Mouse (Mus musculus) CH12.LX (cell line): ENCODE measurements around the gene Pmepa1. TPM values are rescaled to one million over a fixed set of nuclear protein-coding genes. Genes with fewer than 3 reads are reported as not detected.

ENCODE experiments used
- DNase-seq: peaks from one replicate; pipeline ENCODE4 v3.0.0-alpha.2; 2013; ENCODE audit errors: extremely low read depth
- H3K27ac ChIP-seq: 2 replicates; pipeline ENCODE4 v1.5.1; 2012; ENCODE audit warnings: low read depth, mild to moderate bottlenecking, control low read depth, moderate library complexity; ENCODE audit not compliant: insufficient read depth
- H3K27me3 ChIP-seq: replicated peaks from 2 replicates; pipeline ENCODE3; 2012; ENCODE audit warnings: inconsistent platforms
- H3K36me3 ChIP-seq, 2 experiments: replicated peaks in 1 of 2; 2 replicates each; pipeline versions ENCODE3 to v1.6.1; 2012; ENCODE audit warnings: inconsistent platforms in 1 of 2, low read length in 1 of 2, mild to moderate bottlenecking in 1 of 2, mixed read lengths in 1 of 2, moderate library complexity in 1 of 2; ENCODE audit not compliant: control insufficient read depth in 1 of 2, insufficient read depth in 1 of 2
- H3K4me1 ChIP-seq, 2 experiments: 2 replicates each; pipeline ENCODE4 v1.6.1; 2012; ENCODE audit warnings: inconsistent platforms in 1 of 2, moderate library complexity in 1 of 2; ENCODE audit not compliant: insufficient read depth in 2 of 2, control insufficient read depth in 1 of 2
- H3K4me2 ChIP-seq: 2 replicates; pipeline ENCODE4 v1.6.1; 2012; ENCODE audit warnings: low read depth, mild to moderate bottlenecking, control low read depth; ENCODE audit not compliant: poor library complexity, insufficient read depth, severe bottlenecking
- H3K4me3 ChIP-seq, 3 experiments: fragments of 150-350 bp in 1 of 3; sonication (generic) in 1 of 3; replicated peaks in 1 of 3; 2 replicates each; pipeline versions ENCODE3 to v1.5.1; 2011 to 2012; ENCODE audit warnings: low read depth in 2 of 3, low read length in 2 of 3, mild to moderate bottlenecking in 2 of 3, moderate library complexity in 2 of 3, control low read depth in 1 of 3, improper control_type of control experiment in 1 of 3, inconsistent platforms in 1 of 3, mixed read lengths in 1 of 3; ENCODE audit not compliant: poor library complexity in 1 of 3
- H3K79me2 ChIP-seq: replicated peaks from 2 replicates; pipeline ENCODE4 v1.6.1; 2012; ENCODE audit warnings: mild to moderate bottlenecking, moderate library complexity; ENCODE audit not compliant: control insufficient read depth, poor library complexity, insufficient read depth, severe bottlenecking; ENCODE audit errors: extremely low read depth
- H3K9ac ChIP-seq: 2 replicates; pipeline ENCODE4 v1.6.1; 2012; ENCODE audit warnings: low read depth, mild to moderate bottlenecking, control low read depth, moderate library complexity; ENCODE audit not compliant: insufficient read depth
- H3K9me3 ChIP-seq: replicated peaks from 2 replicates; pipeline ENCODE3; 2012; ENCODE audit warnings: low read length, inconsistent platforms, mixed read lengths
- CHD1 ChIP-seq: IDR thresholded peaks from 2 replicates; pipeline ENCODE4 v1.6.1; 2012; ENCODE audit warnings: low read depth, low read length, improper control_type of control experiment, inconsistent platforms
- CTCF ChIP-seq, 2 experiments: IDR thresholded peaks in 1 of 2; conservative IDR thresholded peaks in 1 of 2; 2 replicates each; pipeline ENCODE4 v1.5.1; 2011 to 2012; ENCODE audit warnings: low read depth in 2 of 2, low read length in 2 of 2, improper control_type of control experiment in 1 of 2, inconsistent platforms in 1 of 2, mild to moderate bottlenecking in 1 of 2, moderate library complexity in 1 of 2
- ELF1 ChIP-seq: IDR thresholded peaks from 2 replicates; pipeline ENCODE4 v1.6.1; 2014; ENCODE audit warnings: low read depth, mild to moderate bottlenecking, inconsistent platforms, low read length, improper control_type of control experiment
- EP300 ChIP-seq: IDR thresholded peaks from 2 replicates; pipeline ENCODE4 v1.6.1; 2011; ENCODE audit warnings: low read length, improper control_type of control experiment
- ETS1 ChIP-seq: conservative IDR thresholded peaks from 2 replicates; pipeline ENCODE4 v1.6.1; 2012; ENCODE audit warnings: low read depth, mild to moderate bottlenecking, inconsistent platforms, low read length, improper control_type of control experiment, moderate library complexity
- GABPA ChIP-seq: IDR thresholded peaks from 2 replicates; pipeline ENCODE4 v1.6.1; 2012; ENCODE audit warnings: low read depth, low read length, improper control_type of control experiment, inconsistent platforms; ENCODE audit not compliant: insufficient replicate concordance
- HCFC1 ChIP-seq: IDR thresholded peaks from 2 replicates; pipeline ENCODE4 v1.6.1; 2012; ENCODE audit warnings: low read depth, mild to moderate bottlenecking, inconsistent platforms, low read length, improper control_type of control experiment
- KAT2A ChIP-seq: IDR thresholded peaks from 2 replicates; pipeline ENCODE4 v1.6.1; 2012; ENCODE audit warnings: low read length, improper control_type of control experiment, inconsistent platforms; ENCODE audit not compliant: insufficient replicate concordance
- MAFK ChIP-seq: IDR thresholded peaks from 2 replicates; pipeline ENCODE4 v1.6.1; 2011; ENCODE audit warnings: low read length, improper control_type of control experiment; ENCODE audit not compliant: insufficient replicate concordance
- MAX ChIP-seq: IDR thresholded peaks from 2 replicates; pipeline ENCODE4 v1.6.1; 2011; ENCODE audit warnings: low read length, improper control_type of control experiment
- MAZ ChIP-seq: IDR thresholded peaks from 2 replicates; pipeline ENCODE4 v1.6.1; 2012; ENCODE audit warnings: low read depth, mild to moderate bottlenecking, inconsistent platforms, low read length, improper control_type of control experiment, moderate library complexity
- MXI1 ChIP-seq: IDR thresholded peaks from 2 replicates; pipeline ENCODE4 v1.6.1; 2011; ENCODE audit warnings: mild to moderate bottlenecking, low read depth, low read length, improper control_type of control experiment
- NELFE ChIP-seq: IDR thresholded peaks from 2 replicates; pipeline ENCODE4 v1.6.1; 2011; ENCODE audit warnings: low read depth, low read length, improper control_type of control experiment
- POLR2AphosphoS2 ChIP-seq: IDR thresholded peaks from 2 replicates; pipeline ENCODE4 v1.6.1; 2011; ENCODE audit warnings: low read depth, low read length, improper control_type of control experiment
- RAD21 ChIP-seq: IDR thresholded peaks from 2 replicates; pipeline ENCODE4 v1.6.1; 2011; ENCODE audit warnings: low read depth, mild to moderate bottlenecking, low read length, improper control_type of control experiment, moderate library complexity
- RCOR1 ChIP-seq: conservative IDR thresholded peaks from 2 replicates; pipeline ENCODE4 v1.6.1; 2012; ENCODE audit warnings: low read depth, mild to moderate bottlenecking, inconsistent platforms, low read length, improper control_type of control experiment
- SIN3A ChIP-seq: IDR thresholded peaks from 2 replicates; pipeline ENCODE4 v1.6.1; 2012; ENCODE audit warnings: low read length, improper control_type of control experiment, inconsistent platforms
- SMC3 ChIP-seq: IDR thresholded peaks from 2 replicates; pipeline ENCODE4 v1.6.1; 2011; ENCODE audit warnings: low read depth, low read length, improper control_type of control experiment
- ZC3H11A ChIP-seq: IDR thresholded peaks from 2 replicates; pipeline ENCODE4 v1.6.1; 2012; ENCODE audit warnings: low read depth, mild to moderate bottlenecking, inconsistent platforms, low read length, improper control_type of control experiment
- ZKSCAN1 ChIP-seq: IDR thresholded peaks from 2 replicates; pipeline ENCODE4 v1.6.1; 2012; ENCODE audit warnings: low read depth, inconsistent platforms, low read length, improper control_type of control experiment, borderline replicate concordance
- ZMIZ1 ChIP-seq: IDR thresholded peaks from 2 replicates; pipeline ENCODE4 v1.6.1; 2012; ENCODE audit warnings: low read depth, mild to moderate bottlenecking, inconsistent platforms, low read length, improper control_type of control experiment
- ZNF384 ChIP-seq: IDR thresholded peaks from 2 replicates; pipeline ENCODE4 v1.6.1; 2012; ENCODE audit warnings: low read depth, low read length, improper control_type of control experiment, inconsistent platforms
- dilution Hi-C: fragments of 300-500 bp; cut with MboI; formaldehyde crosslinking; loops from 2 replicates; pipeline ENCODE4 v1.14.3; 2020; ENCODE audit warnings: low sequenced_read_pairs; ENCODE audit not compliant: extremely low pct_unique_long_range_greater_than_20kb, extremely low pct_ligation_motif_present
- in situ Hi-C: fragments of 300-500 bp; cut with MboI; formaldehyde crosslinking; loops from 3 replicates; pipeline ENCODE4 v1.14.3; 2019; ENCODE audit warnings: low sequenced_read_pairs, low pct_ligation_motif_present, low pct_unique_long_range_greater_than_20kb, mixed read lengths
- polyA plus RNA-seq: library from polyadenylated mRNA; unstranded; fragments of >175 nt; gene quantifications from 2 replicates; pipeline ENCODE4 v1.2.1, GENCODE M21; 2012; ENCODE audit warnings: low read depth; ENCODE audit not compliant: insufficient read length
- total RNA-seq, 2 experiments: library from RNA; depleted of rRNA; stranded (reverse); fragments of 300-350 nt in 1 of 2; fragments of >200 nt in 1 of 2; gene quantifications; 2 replicates each; pipeline ENCODE4 v1.2.3; 2012 to 2014

The Pmepa1 gene
- total and polyA plus RNA-seq, 3 experiments, result 1.6 to 11.8 (median 9.9) TPM

GRCm38 (mm10) chr2:173232766-173233099 lies 43.6 kb downstream of the Pmepa1 start:
- DNase-seq, result no peak
- no peak for TF ChIP-seq ZKSCAN1
- no peak for TF ChIP-seq MAX
- TF ChIP-seq RAD21, result peak; percentile 2
- TF ChIP-seq SMC3, result peak; percentile 31
- TF ChIP-seq CTCF (conservative IDR thresholded peaks at IDR 0.05 in 1 of 2, IDR thresholded peaks at IDR 0.05 in 1 of 2; ENCODE audit: low read depth in 2 of 2, low read length in 2 of 2), result peak in 1 of 2 experiments; percentile 39; a peak in 1 of 4 replicates
- Histone ChIP-seq H3K9ac (no peak overlapping the region), H3K79me2 (peaks cover 14% of the 10 kb centered on the region), H3K4me1 (peaks cover 22 to 45% of the 10 kb centered on the region in 2 experiments), H3K27ac (no peak overlapping the region), H3K4me2 (no peak overlapping the region), H3K36me3 (peaks cover 40 to 59% of the 10 kb centered on the region in 2 experiments), H3K9me3 (no peaks in the 10 kb centered on the region), H3K27me3 (no peaks in the 10 kb centered on the region), H3K4me3 (no peak overlapping the region)
- in situ Hi-C loops (loop anchor here (5.0 kb wide), 2 partner anchors 35 to 220 kb away; no protein-coding TSS in a partner anchor), dilution Hi-C loops (no loop called here)

GRCm38 (mm10) chr2:173232065-173232765 lies 44.1 kb downstream of the Pmepa1 start:
- peaks cover 14% of the 10 kb centered on the region for H3K79me2 ChIP-seq
- H3K27me3 ChIP-seq, result no peaks in the 10 kb centered on the region
- peaks cover 19 to 40% of the 10 kb centered on the region in 2 experiments for H3K4me1 ChIP-seq
- in situ Hi-C loops, result loop anchor here (5.0 kb wide), 2 partner anchors 35 to 220 kb away; no protein-coding TSS in a partner anchor
- DNase-seq, result no peak
- TF ChIP-seq MAX, result no peak
- no peak for TF ChIP-seq HCFC1
- TF ChIP-seq GABPA, result no peak
- no peak for TF ChIP-seq KAT2A
- no peak for TF ChIP-seq ETS1
- TF ChIP-seq MAZ, result no peak
- H3K4me3 ChIP-seq, result no peak overlapping the region
- H3K9ac ChIP-seq, result no peak overlapping the region
- H3K4me2 ChIP-seq, result no peak overlapping the region
- peaks cover 41 to 60% of the 10 kb centered on the region in 2 experiments for H3K36me3 ChIP-seq
- no peak overlapping the region for H3K27ac ChIP-seq
- H3K9me3 ChIP-seq, result no peaks in the 10 kb centered on the region
- dilution Hi-C loops, result no loop called here

GRCm38 (mm10) chr2:173229578-173230224 lies 46.6 kb downstream of the Pmepa1 start:
- dilution Hi-C loops, result no loop called here
- H3K36me3 ChIP-seq, result peaks cover 46 to 71% of the 10 kb centered on the region in 2 experiments
- TF ChIP-seq ELF1 (no peak), ETS1 (no peak), SIN3A (no peak), ZNF384 (peak; percentile 18; the same call in 1 of the 2 replicates), POLR2AphosphoS2 (no peak), ZC3H11A (peak; percentile 57; the same call in 1 of the 2 replicates), KAT2A (no peak), CHD1 (no peak), NELFE (0 out of 2 replicates have a peak, but pooled peaks have one; percentile 47), GABPA (no peak), ZMIZ1 (no peak), MAFK (no peak), RCOR1 (no peak), RAD21 (peak; percentile 78), EP300 (no peak), CTCF (conservative IDR thresholded peaks at IDR 0.05 in 1 of 2, IDR thresholded peaks at IDR 0.05 in 1 of 2; ENCODE audit: low read depth in 2 of 2, low read length in 2 of 2) (peak; percentile 81 to 96), SMC3 (peak; percentile 84), MXI1 (no peak; the same call in 1 of the 2 replicates)

More at GRCm38 (mm10) chr2:173229578-173230224, 46.6 kb downstream of the Pmepa1 start:
- in situ Hi-C loops, result loop anchor here (5.0 kb wide), 3 partner anchors 38 to 318 kb away; no protein-coding TSS in a partner anchor
- Histone ChIP-seq H3K27me3 (no peaks in the 10 kb centered on the region), H3K9ac (no peak overlapping the region), H3K27ac (peak overlapping the region; percentile 16; the same call in 1 of the 2 replicates), H3K4me3 (no peak overlapping the region), H3K4me1 (peaks cover 10 to 23% of the 10 kb centered on the region in 2 experiments), H3K79me2 (peaks cover under 1% of the 10 kb centered on the region; the same call in 1 of the 2 replicates), H3K4me2 (no peak overlapping the region), H3K9me3 (no peaks in the 10 kb centered on the region)
- peak; percentile 86 for DNase-seq
